Mouse (Mus musculus): Measurements from ENCODE around the gene Aldh3b1. TPM values are rescaled to one million over a fixed set of nuclear protein-coding genes. Genes with fewer than 3 reads are reported as not detected.
"Not testable (repeated sequence)": the region's sequence is repeated elsewhere in the genome, so short reads cannot be mapped to it uniquely, and the experiment has no call there.

The Aldh3b1 gene
- polyA plus RNA-seq, 1 experiment from 2014 or later = 1.2 TPM

DNA sequence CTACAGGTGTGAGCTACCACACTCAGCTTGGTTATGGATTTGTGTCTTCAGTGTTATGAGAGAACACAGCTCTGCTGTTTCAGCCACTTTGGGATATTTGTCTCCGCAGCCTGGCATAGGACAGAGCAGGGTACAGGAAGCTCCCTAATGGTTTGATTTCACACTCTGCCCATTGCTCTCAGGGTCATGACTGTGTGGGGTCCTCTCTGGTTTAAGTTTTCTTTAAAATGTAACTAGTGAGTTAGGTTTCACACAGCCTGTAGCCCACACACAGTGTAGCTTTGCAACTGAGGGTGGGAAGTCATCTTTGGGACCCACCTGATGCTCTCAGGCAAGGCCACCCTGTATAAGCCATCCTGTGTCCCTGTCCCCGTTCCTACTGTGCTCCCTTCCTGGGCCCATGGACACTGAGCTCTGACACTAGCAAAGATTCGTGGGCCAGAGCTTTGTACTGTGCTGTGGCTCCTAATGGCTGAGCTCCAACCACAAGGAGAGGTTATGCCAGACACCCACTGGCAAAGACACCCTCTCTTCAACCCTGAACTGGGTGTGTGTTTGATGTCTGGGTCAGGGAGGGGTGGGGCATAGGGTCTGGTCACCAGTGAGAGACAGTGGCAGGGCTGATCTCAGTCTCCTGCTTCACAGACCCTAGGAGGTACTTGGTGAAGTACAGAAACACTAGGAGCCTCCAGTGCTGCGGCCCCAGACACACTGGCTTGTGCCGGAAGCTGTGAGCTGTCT, 27.9 kb upstream of the Aldh3b1 start:
- H3K27me3 ChIP-seq; H3K27ac ChIP-seq; H3K36me3 ChIP-seq; H3K4me2 ChIP-seq (replicated peaks); H3K9ac ChIP-seq; ATAC-seq (ENCODE audit: low FRiP score); H3K4me1 ChIP-seq; H3K4me3 ChIP-seq; H3K9me3 ChIP-seq (replicated peaks): not testable (repeated sequence)
- WGBS = 76% methylated on average over 5 of the region's 5 CpGs

DNA sequence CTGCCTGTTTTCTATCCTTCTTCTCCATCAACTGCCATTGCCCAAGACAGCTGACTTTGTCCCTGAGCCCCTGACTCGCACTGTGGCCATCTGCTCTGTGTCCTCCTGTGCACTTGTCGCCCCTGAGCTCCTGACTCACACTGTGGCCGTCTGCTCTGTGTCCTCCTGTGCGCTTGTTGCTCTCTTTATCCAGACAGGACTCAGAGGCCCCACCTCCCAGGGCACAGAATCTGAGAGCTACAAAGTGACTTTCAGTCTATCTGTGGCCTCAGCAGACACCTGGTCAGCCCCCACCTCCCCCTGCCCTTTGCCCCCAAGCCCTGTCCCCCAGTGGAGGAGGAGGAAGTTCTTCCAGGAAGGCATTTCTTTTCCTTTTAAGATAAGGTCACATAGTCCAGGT, 26.2 kb upstream of the Aldh3b1 start:
- no peak overlapping the region for H3K27ac ChIP-seq
- no peak overlapping the region for H3K4me2 ChIP-seq (replicated peaks)
- no peaks in the 10 kb centered on the region for H3K9me3 ChIP-seq (replicated peaks)
- WGBS = 58% methylated on average over 4 of the region's 4 CpGs
- no peak overlapping the region for H3K9ac ChIP-seq
- H3K27me3 ChIP-seq = 0 out of 2 replicates have a peak, but pooled peaks cover 4% of the 10 kb centered on the region
- H3K36me3 ChIP-seq = no peaks in the 10 kb centered on the region
- no peak overlapping the region for H3K4me3 ChIP-seq
- ATAC-seq (ENCODE audit: low FRiP score) = no peak
- H3K4me1 ChIP-seq = no peaks in the 10 kb centered on the region

DNA sequence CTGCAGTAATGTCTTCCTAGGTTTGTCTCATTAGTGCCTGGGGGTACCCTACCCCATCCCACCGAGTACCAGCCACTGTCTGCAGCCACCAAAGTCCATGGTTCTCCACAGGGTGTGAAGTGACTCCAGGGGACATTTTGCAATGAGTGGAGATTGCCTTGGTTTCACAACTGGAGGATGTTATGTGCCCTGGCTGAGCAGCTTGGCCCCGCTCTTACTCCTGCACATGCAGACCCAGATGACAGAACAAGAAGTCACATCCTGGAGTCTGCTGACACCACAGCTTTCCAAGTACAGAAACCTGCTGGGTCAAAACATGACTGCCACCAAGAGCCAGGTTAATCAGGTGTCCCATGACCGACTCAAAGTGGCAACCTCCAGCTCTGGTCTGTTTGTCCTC, 25.4 kb upstream of the Aldh3b1 start:
- H3K9ac ChIP-seq = no peak overlapping the region
- no peak overlapping the region for H3K27ac ChIP-seq
- 0 out of 2 replicates have a peak, but pooled peaks cover 4% of the 10 kb centered on the region for H3K27me3 ChIP-seq
- 83% methylated on average over 3 of the region's 3 CpGs for WGBS
- no peaks in the 10 kb centered on the region for H3K4me1 ChIP-seq
- no peak overlapping the region for H3K4me3 ChIP-seq
- no peaks in the 10 kb centered on the region for H3K9me3 ChIP-seq (replicated peaks)
- no peak for ATAC-seq (ENCODE audit: low FRiP score)
- no peak overlapping the region for H3K4me2 ChIP-seq (replicated peaks)
- no peaks in the 10 kb centered on the region for H3K36me3 ChIP-seq

DNA sequence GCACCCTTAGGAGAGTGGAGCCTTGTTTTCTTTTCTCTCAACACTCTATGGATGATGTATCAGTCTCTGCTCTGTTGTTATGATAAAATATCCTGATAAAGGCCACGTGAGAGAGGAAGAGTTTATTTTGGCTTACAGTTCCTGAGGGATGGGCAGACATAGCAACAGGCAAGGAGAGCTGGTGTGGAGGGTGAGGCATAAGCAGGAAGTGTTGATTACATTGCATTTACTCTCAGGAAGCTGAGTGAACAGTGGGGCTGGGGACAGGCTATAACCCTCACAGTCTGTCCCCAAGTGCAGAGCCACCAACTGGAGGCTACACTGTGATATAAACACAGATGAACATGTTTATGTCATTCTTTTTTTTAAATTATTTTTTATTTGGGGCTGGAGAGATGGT, 22.5 kb upstream of the Aldh3b1 start:
- Histone ChIP-seq H3K4me3 (no peak overlapping the region), H3K27ac (no peak overlapping the region), H3K9ac (no peak overlapping the region), H3K4me1 (no peaks in the 10 kb centered on the region), H3K36me3 (no peaks in the 10 kb centered on the region), H3K4me2 (replicated peaks) (no peak overlapping the region), H3K9me3 (replicated peaks) (no peaks in the 10 kb centered on the region), H3K27me3 (0 out of 2 replicates have a peak, but pooled peaks cover 4% of the 10 kb centered on the region)
- ATAC-seq (ENCODE audit: low FRiP score) = no peak
- 50% methylated on average over 1 of the region's 1 CpGs for WGBS

DNA sequence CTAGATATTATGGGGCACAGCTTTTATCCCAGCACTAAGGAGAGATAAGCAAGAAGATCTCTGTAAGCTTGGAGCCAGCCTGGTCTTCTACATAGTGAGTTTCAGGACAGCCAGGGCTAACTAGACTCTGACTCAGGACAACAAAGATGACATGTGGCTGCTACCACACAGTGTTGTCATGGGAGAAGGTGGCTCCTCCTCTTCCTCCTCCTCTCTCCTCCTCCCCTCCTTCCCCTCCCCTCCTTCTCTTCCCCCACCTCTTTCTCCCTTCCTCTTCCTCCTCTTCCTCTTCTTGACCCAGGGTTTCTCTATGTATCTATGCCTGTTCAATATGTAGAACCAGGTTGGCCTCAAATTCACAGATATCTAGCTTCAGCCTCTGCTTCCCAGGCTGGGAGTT, 21.9 kb upstream of the Aldh3b1 start:
- Histone ChIP-seq H3K27ac (no peak overlapping the region), H3K9me3 (replicated peaks) (no peaks in the 10 kb centered on the region), H3K36me3 (no peaks in the 10 kb centered on the region), H3K4me2 (replicated peaks) (no peak overlapping the region), H3K27me3 (0 out of 2 replicates have a peak, but pooled peaks cover 4% of the 10 kb centered on the region), H3K4me3 (no peak overlapping the region), H3K9ac (no peak overlapping the region), H3K4me1 (no peaks in the 10 kb centered on the region)
- no peak for ATAC-seq (ENCODE audit: low FRiP score)

DNA sequence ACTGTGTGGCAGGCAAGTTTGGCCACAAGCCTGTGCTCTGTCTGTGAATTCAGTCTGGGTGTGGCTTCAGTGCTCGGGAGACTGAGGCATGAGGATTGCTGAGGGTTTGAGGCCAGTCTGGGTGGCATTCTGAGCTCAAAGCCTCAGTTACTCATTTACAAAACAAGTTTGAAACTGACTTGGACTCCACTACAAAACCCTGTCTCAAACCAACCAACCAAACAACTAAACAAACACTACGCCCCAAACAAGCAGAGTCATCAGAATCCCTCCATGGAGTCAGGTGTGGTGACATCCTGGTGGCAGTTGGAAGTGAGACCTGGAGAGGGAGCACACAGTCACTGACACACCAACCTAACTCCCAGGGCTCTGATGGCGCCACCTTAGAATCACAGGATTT, 20.7 kb upstream of the Aldh3b1 start:
- Histone ChIP-seq H3K27ac (no peak overlapping the region), H3K27me3 (no peaks in the 10 kb centered on the region), H3K4me2 (replicated peaks) (no peak overlapping the region), H3K4me3 (no peak overlapping the region), H3K36me3 (no peaks in the 10 kb centered on the region), H3K9ac (no peak overlapping the region), H3K4me1 (no peaks in the 10 kb centered on the region), H3K9me3 (replicated peaks) (no peaks in the 10 kb centered on the region)
- WGBS = 76% methylated on average over 3 of the region's 3 CpGs
- ATAC-seq (ENCODE audit: low FRiP score) = no peak

DNA sequence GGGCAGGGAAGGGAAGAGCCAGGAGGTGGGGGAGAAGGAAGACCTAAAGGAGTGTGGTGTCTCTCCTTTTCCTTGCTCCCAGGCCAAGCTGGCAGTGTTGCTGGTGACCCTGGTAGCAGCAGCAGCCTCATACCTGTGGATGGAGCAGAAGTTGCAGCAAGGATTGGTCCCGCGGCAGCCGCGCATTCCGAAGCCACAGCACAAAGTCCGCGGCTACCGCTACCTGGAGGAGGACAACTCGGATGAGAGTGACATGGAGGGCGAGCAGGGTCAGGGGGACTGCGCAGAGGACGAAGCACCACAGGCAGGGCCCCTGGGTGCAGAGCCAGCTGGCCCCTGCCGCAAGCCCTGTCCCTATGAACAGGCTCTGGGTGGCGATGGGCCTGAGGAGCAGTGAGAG, 18.9 kb upstream of the Aldh3b1 start:
- no peak overlapping the region for H3K9ac ChIP-seq

DNA sequence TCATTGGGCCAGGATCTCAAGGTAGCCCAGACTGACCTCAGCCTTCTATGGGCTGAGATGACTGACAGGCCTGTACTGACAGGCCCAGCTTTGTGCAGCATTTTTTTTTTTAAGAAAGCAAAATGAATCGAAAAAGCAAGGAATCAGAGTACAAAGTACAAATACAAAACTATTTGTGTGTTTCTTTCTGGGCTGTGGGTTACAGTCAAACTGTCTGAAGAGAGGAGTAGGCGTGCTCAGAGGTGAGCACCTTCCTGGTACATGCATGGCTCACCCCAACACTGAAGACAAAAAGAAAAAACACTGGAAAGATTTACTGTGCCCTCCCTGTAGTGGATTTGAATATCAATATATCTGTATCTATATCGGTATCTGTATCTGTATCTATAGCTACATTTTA, 18.2 kb upstream of the Aldh3b1 start:
- 71% methylated on average over 3 of the region's 3 CpGs for whole genome bisulfite sequencing

More for the DNA sequence above, 18.9 kb upstream of the Aldh3b1 start:
- Histone ChIP-seq H3K27me3 (peaks cover 8% of the 10 kb centered on the region; the same call in 1 of the 2 replicates), H3K36me3 (no peaks in the 10 kb centered on the region), H3K4me2 (replicated peaks) (no peak overlapping the region), H3K9me3 (replicated peaks) (no peaks in the 10 kb centered on the region), H3K4me1 (no peaks in the 10 kb centered on the region), H3K4me3 (no peak overlapping the region), H3K27ac (no peak overlapping the region)
- 63% methylated on average over 14 of the region's 14 CpGs for WGBS
- no peak for ATAC-seq (ENCODE audit: low FRiP score)

GRCm38 (mm10) chr19:3946715-3947114, 17.1 kb upstream of the Aldh3b1 start:
- 0 out of 2 replicates have a peak, but pooled peaks cover 2% of the 10 kb centered on the region for H3K4me1 ChIP-seq
- ATAC-seq (ENCODE audit: low FRiP score) = no peak
- no peak overlapping the region for H3K27ac ChIP-seq
- H3K4me3 ChIP-seq = no peak overlapping the region
- peaks cover 12% of the 10 kb centered on the region for H3K27me3 ChIP-seq
- no peaks in the 10 kb centered on the region for H3K9me3 ChIP-seq (replicated peaks)
- H3K4me2 ChIP-seq (replicated peaks) = no peak overlapping the region
- H3K36me3 ChIP-seq = no peaks in the 10 kb centered on the region
- H3K9ac ChIP-seq = no peak overlapping the region
- WGBS = 20% methylated on average over 2 of the region's 2 CpGs

More for the DNA sequence above, 18.2 kb upstream of the Aldh3b1 start:
- 0 out of 2 replicates have a peak, but pooled peaks cover 2% of the 10 kb centered on the region for H3K4me1 ChIP-seq
- no peak overlapping the region for H3K9ac ChIP-seq
- H3K9me3 ChIP-seq (replicated peaks) = no peaks in the 10 kb centered on the region
- no peak overlapping the region for H3K4me3 ChIP-seq
- H3K36me3 ChIP-seq = no peaks in the 10 kb centered on the region
- H3K27me3 ChIP-seq = peaks cover 10% of the 10 kb centered on the region
- no peak overlapping the region for H3K4me2 ChIP-seq (replicated peaks)
- no peak overlapping the region for H3K27ac ChIP-seq
- ATAC-seq (ENCODE audit: low FRiP score) = no peak

GRCm38 (mm10) chr19:3945872-3946564, 16.4 kb upstream of the Aldh3b1 start:
- Histone ChIP-seq H3K9me3 (replicated peaks) (no peaks in the 10 kb centered on the region), H3K36me3 (no peaks in the 10 kb centered on the region), H3K27me3 (peaks cover 12% of the 10 kb centered on the region), H3K4me3 (no peak overlapping the region), H3K9ac (no peak overlapping the region), H3K4me1 (0 out of 2 replicates have a peak, but pooled peaks cover 2% of the 10 kb centered on the region), H3K27ac (no peak overlapping the region), H3K4me2 (replicated peaks) (no peak overlapping the region)
- no peak for ATAC-seq (ENCODE audit: low FRiP score)
- 36% methylated on average over 10 of the region's 10 CpGs for WGBS

DNA sequence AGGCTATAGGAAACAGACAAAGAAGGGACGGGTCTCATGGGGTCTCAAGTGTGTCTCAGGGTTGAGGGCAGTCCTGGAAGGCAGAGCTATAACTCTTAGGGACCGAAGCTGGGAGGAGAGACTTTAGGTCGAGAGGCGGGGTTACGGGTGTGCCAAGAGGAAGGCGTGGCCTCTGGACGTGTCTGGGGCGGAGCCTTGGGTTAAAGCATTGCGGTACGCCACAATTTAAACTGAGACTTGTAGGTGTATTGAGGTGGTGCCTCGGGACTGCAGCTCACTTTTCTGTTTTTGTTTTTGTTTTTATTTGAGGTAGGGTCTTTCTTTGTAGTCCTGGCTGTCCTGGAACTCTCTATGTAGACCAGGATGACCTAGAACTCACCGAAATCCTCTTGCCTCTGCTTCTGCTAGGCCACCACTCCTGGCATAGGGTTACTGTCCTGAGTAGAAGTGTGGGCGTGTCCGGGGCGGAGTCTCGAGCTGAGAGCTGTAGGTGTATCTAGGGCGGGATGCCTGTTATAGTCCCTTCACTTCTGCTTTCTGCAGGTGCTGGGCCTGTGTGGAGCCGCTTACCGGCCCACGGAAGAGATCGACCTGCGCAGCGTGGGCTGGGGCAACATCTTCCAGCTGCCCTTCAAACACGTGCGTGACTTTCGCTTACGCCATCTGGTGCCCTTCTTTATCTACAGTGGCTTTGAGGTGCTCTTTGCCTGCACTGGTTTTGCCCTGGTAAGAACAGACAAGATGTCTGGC, 13.6 kb upstream of the Aldh3b1 start:
- WGBS = 19% methylated on average over 27 of the region's 27 CpGs
- H3K4me3 ChIP-seq = no peak overlapping the region
- H3K4me1 ChIP-seq = 0 out of 2 replicates have a peak, but pooled peaks cover 2% of the 10 kb centered on the region
- H3K4me2 ChIP-seq (replicated peaks) = peak overlapping the region; percentile 16; the same call in 1 of the 2 replicates
- ATAC-seq (ENCODE audit: low FRiP score) = no peak
- no peaks in the 10 kb centered on the region for H3K9me3 ChIP-seq (replicated peaks)
- peaks cover 12% of the 10 kb centered on the region for H3K27me3 ChIP-seq
- H3K9ac ChIP-seq = no peak overlapping the region
- H3K27ac ChIP-seq = no peak overlapping the region
- no peaks in the 10 kb centered on the region for H3K36me3 ChIP-seq

GRCm38 (mm10) chr19:3942315-3942714, 12.7 kb upstream of the Aldh3b1 start:
- Histone ChIP-seq H3K9ac (no peak overlapping the region), H3K4me3 (no peak overlapping the region), H3K36me3 (no peaks in the 10 kb centered on the region), H3K27me3 (peaks cover 12% of the 10 kb centered on the region), H3K9me3 (replicated peaks) (no peaks in the 10 kb centered on the region), H3K27ac (no peak overlapping the region), H3K4me2 (replicated peaks) (no peak overlapping the region), H3K4me1 (0 out of 2 replicates have a peak, but pooled peaks cover 2% of the 10 kb centered on the region)
- WGBS = 91% methylated on average over 7 of the region's 7 CpGs
- no peak for ATAC-seq (ENCODE audit: low FRiP score)
